Mouse (Mus musculus): ENCODE data around the gene Ankrd65.

- TF ChIP-seq CTCF (IDR thresholded peaks at IDR 0.05; ENCODE audit: insufficient read depth, low read depth, low read length) (no peak), POLR2A (IDR thresholded peaks at IDR 0.05; ENCODE audit: insufficient read depth, low read depth, low read length) (no peak)
Observed at GRCm38 (mm10) chr4:155843231-155843630, 53.0 kb downstream of the Ankrd65 start.

Measured in olfactory bulb, adult 2 months (tissue).